Mouse (Mus musculus) forebrain, embryonic 10.5 days (tissue): Measurements from ENCODE around the gene Foxn3. TPM values are rescaled to one million over a fixed set of nuclear protein-coding genes. Genes with fewer than 3 reads are reported as not detected.

Experiments used
- DNase-seq: peaks from one replicate; pipeline ENCODE4 v3.0.0-alpha.2; 2017; ENCODE audit warnings: low spot score; ENCODE audit errors: extremely low spot score
- H3K27ac ChIP-seq: fragments of 300-500 bp; sonication (generic); 2 replicates; pipeline ENCODE4 v1.5.1; 2016; ENCODE audit warnings: mild to moderate bottlenecking
- H3K27me3 ChIP-seq: fragments of 300-500 bp; sonication (generic); 2 replicates; pipeline ENCODE4 v1.6.1; 2016; ENCODE audit warnings: mild to moderate bottlenecking; ENCODE audit not compliant: poor library complexity, severe bottlenecking
- H3K36me3 ChIP-seq: fragments of 300-500 bp; sonication (generic); replicated peaks from 2 replicates; pipeline ENCODE4 v1.6.1; 2016; ENCODE audit warnings: mild to moderate bottlenecking, moderate library complexity
- H3K4me1 ChIP-seq: fragments of 300-500 bp; sonication (generic); 2 replicates; pipeline ENCODE4 v1.6.1; 2016
- H3K4me3 ChIP-seq: fragments of 300-500 bp; sonication (generic); 2 replicates; pipeline ENCODE4 v1.5.1; 2016; ENCODE audit warnings: mild to moderate bottlenecking, moderate library complexity
- H3K9me3 ChIP-seq: fragments of 300-500 bp; sonication (generic); 2 replicates; pipeline ENCODE4 v1.6.1; 2016; ENCODE audit warnings: mild to moderate bottlenecking, moderate library complexity
- WGBS: fragments of 180-500 bp; shearing (Covaris S2); methylation state at CpG from one replicate; pipeline ENCODE4 v1.1.7; 2016; 5-methylcytosine and 5-hydroxymethylcytosine counted together
- polyA plus RNA-seq: library from polyadenylated mRNA; unstranded; fragments of >200 nt; fragmentation: Nextera tagmentation; extraction: Ambion mirVana; gene quantifications from 2 replicates; pipeline ENCODE4 v1.2.1, GENCODE M21; 2016

The Foxn3 gene
- polyA plus RNA-seq, 1 experiment from 2014 or later, result 47.3 TPM

DNA sequence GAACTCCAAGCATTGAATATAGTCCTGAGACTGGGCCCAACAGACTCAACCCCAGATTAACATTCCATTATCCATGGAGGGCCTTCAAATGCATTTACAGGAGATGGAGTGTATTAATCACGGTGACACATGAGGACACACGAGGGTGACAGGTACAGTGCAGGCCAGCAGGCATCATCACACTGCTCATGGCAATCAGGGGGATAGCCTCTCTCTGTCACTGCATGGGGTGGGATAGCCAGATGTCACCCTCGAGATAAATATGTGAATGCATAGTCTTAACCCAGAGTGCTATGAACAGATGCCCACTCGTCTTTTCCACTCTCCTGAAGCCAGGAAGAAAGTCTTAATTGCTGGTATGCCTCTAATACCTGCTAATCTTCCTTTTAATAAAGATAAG, 122.4 kb downstream of the Foxn3 start:
- Histone ChIP-seq H3K4me1 (peaks cover 7% of the 10 kb centered on the region; the same call in 1 of the 2 replicates), H3K36me3 (no peaks in the 10 kb centered on the region), H3K27me3 (no peaks in the 10 kb centered on the region), H3K27ac (no peak overlapping the region), H3K9me3 (no peaks in the 10 kb centered on the region), H3K4me3 (no peak overlapping the region)
- WGBS, result 78% methylated on average over 4 of the region's 4 CpGs
- DNase-seq, result no peak

DNA sequence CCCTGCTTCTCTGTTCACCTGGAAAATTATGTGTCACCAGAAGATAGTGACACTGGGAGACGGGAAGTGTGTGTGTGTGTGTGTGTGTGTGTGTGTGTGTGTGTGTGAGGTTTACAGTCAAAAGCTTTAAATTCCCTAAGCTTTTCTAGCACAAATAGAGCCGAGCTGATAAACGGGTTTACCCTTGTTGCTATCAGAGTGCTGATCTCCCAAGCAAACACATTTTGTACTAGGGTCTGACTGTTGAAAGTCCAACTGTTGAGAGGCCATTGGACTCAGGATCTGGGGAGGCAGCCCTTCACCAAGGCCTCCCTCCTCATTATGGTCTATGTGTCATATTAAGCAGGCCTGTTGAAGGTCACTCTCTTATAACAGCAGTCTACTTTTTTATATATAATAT, 123.4 kb downstream of the Foxn3 start:
- Histone ChIP-seq H3K27me3 (no peaks in the 10 kb centered on the region), H3K9me3 (no peaks in the 10 kb centered on the region), H3K4me3 (no peak overlapping the region), H3K27ac (no peak overlapping the region), H3K4me1 (peaks cover 5% of the 10 kb centered on the region; the same call in 1 of the 2 replicates), H3K36me3 (no peaks in the 10 kb centered on the region)
- no peak for DNase-seq
- 86% methylated on average over 3 of the region's 3 CpGs for WGBS

DNA sequence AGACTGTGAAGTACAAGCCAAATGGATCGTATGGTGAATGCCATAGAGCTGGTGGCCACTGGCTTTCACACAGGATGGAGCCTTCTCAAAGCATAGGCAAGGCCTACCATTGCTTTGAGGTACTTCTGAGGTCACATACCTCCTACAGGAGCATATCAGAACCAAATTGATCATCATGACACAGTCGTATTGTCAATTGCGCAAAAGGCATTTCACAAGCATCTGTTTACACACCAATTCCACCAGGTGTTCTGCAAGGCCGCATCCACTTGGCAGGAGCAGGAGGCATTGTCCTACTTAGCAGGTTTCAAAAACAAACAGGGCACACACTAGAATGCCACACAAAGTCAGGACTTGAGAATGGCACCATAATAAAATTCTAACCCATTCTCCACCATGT, 128.2 kb downstream of the Foxn3 start:
- H3K9me3 ChIP-seq, result no peaks in the 10 kb centered on the region
- DNase-seq, result no peak
- no peak overlapping the region for H3K4me3 ChIP-seq
- WGBS, result 98% methylated on average over 4 of the region's 4 CpGs
- H3K36me3 ChIP-seq, result no peaks in the 10 kb centered on the region; the same call in 1 of the 2 replicates
- no peaks in the 10 kb centered on the region for H3K27me3 ChIP-seq
- H3K27ac ChIP-seq, result no peak overlapping the region
- no peaks in the 10 kb centered on the region for H3K4me1 ChIP-seq

DNA sequence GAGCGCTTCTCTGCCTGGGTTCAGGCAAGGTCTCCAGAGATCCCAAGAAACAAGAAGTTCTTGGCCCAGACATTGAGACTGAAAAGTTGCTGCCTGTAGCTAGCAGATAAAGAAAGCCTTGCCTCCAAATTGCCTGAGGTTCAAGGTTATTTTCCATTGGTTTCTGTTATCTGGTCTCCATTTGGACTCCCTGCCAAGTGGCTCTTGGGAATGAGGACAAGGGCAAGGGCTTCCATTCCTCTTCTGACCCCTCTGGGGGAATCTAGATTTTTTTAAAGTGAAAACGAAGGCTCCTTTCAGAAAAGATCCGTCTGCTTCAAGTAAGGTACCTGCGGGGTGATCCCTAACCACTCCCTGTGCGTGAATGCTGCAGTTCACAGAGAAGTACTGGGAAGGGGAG, 130.0 kb downstream of the Foxn3 start:
- Histone ChIP-seq H3K4me3 (no peak overlapping the region), H3K27me3 (no peaks in the 10 kb centered on the region), H3K27ac (no peak overlapping the region), H3K9me3 (no peaks in the 10 kb centered on the region), H3K36me3 (no peaks in the 10 kb centered on the region; the same call in 1 of the 2 replicates), H3K4me1 (no peaks in the 10 kb centered on the region)
- 90% methylated on average over 5 of the region's 5 CpGs for WGBS
- DNase-seq, result no peak

DNA sequence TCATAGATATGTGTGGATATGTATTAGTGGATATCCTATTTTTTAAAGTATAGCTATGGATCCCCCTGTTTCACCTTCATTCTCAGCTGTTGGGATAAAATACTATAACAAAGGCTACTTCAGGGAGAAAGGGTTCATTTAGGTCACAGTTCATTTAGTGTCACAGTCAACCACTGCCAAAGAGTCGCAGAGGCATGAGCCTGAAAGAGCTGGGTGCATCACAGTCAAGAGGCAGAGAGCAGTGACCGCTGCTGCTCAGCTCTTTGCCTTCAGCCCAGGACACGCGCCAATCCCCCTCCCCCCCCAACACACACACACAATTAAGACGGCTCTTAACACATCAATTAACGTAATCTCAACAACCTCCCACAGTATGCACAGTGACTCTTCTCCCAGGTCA, 131.8 kb downstream of the Foxn3 start:
- Histone ChIP-seq H3K27ac (no peak overlapping the region), H3K4me3 (no peak overlapping the region), H3K4me1 (no peaks in the 10 kb centered on the region), H3K36me3 (no peaks in the 10 kb centered on the region; the same call in 1 of the 2 replicates), H3K9me3 (no peaks in the 10 kb centered on the region), H3K27me3 (no peaks in the 10 kb centered on the region)
- WGBS, result 79% methylated on average over 6 of the region's 6 CpGs
- DNase-seq, result no peak

DNA sequence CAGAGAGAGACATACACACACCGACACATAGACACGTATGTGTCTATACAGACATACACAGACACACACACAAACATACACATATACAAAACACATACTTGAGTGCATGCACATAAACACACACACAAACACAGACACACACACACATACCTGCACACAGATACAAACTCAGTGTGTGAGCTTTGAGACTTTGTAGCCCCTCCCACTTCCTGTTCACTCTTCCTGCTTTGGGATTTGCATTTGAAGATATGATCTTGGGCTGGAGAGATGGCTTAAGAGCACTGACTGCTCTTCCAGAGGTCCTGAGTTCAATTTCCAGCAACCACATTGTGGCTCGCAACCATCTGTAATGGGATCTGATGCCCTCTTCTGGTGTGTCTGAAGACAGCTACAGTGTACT, 132.4 kb downstream of the Foxn3 start:
- Histone ChIP-seq H3K4me1 (peaks cover 3% of the 10 kb centered on the region; the same call in 1 of the 2 replicates), H3K36me3 (no peaks in the 10 kb centered on the region; the same call in 1 of the 2 replicates), H3K27ac (no peak overlapping the region), H3K27me3 (no peaks in the 10 kb centered on the region), H3K4me3 (no peak overlapping the region), H3K9me3 (no peaks in the 10 kb centered on the region)
- WGBS, result 97% methylated on average over 3 of the region's 3 CpGs
- DNase-seq, result no peak

DNA sequence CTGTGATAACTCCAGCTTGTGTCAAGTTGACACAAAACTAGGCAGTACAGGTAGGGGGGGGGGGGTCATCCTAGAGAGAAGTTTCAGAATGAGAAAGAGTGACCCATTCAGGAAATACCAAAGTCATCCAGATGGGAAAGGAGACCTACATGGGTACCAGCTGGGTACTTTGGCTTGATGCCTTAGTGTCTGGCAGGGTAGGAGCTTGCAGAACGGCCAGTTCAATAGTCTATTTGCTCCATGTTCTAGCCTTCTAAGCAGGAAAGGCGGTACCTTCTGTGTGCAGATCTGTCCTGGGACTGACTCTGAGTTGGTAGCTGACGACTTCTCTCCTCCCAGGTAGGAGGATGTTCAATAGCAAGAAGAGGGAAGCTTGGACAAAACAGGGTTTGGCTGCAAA, 134.3 kb downstream of the Foxn3 start:
- WGBS, result 89% methylated on average over 3 of the region's 3 CpGs
- Histone ChIP-seq H3K4me3 (no peak overlapping the region), H3K27ac (no peak overlapping the region)

DNA sequence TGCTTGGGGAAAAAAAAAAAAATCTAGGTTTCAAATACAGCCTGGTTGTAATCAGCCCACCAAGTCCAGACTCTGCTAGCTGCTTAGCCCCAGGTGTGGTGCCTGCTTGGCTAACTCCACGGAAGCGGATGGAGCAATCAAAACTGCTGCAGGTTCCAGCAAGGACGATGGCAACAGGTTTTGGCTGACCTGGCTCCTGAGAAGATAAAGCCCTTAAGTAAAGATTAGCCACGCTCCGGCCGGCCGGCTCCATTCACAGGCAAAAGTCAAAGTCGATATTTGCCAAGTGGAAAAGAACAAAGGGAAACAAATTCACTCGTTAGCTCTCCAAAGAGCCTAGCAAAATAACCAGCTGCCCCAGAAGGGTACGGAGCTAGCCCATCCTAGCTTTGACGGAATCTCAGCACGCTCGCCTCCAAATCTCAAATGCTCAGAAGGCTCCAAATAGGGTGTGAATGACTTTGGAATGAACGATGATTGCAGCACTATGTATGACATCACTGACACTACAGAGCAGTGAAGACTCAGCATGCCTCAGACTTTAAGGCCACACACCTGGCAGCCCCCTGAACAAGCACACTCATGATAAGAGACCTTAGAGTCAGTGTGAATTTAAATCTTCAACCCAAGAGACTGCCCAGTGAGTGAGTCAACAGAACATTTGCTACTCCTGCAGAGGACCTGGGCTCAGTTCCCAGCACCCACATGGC, 137.0 kb downstream of the Foxn3 start:
- no peak for DNase-seq
- no peaks in the 10 kb centered on the region for H3K9me3 ChIP-seq
- no peaks in the 10 kb centered on the region; the same call in 1 of the 2 replicates for H3K36me3 ChIP-seq
- WGBS, result 75% methylated on average over 14 of the region's 14 CpGs
- no peak overlapping the region for H3K27ac ChIP-seq
- H3K27me3 ChIP-seq, result no peaks in the 10 kb centered on the region
- H3K4me1 ChIP-seq, result peaks cover 3% of the 10 kb centered on the region; the same call in 1 of the 2 replicates
- no peak overlapping the region for H3K4me3 ChIP-seq

More for the DNA sequence above, 134.3 kb downstream of the Foxn3 start:
- Histone ChIP-seq H3K9me3 (no peaks in the 10 kb centered on the region), H3K4me1 (peaks cover 3% of the 10 kb centered on the region; the same call in 1 of the 2 replicates), H3K27me3 (no peaks in the 10 kb centered on the region), H3K36me3 (no peaks in the 10 kb centered on the region; the same call in 1 of the 2 replicates)
- DNase-seq, result no peak

DNA sequence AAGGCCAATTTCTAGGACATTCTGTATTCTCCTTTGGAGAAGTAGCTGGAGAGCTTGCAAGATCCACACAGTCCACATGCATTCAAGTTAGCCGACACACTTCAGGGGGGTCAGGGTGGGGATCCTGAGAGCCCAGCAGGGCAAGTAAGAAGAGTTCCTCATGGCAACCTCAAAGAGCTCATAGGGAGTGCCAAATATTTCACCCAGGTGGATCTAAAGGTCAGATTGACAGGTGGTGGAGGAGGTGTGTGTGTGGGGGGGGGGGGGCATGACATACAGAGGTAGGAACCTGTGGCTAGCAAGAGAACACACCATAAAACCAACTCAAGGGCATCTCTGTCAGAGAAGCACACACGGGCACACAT, 144.0 kb downstream of the Foxn3 start:
- Histone ChIP-seq H3K36me3 (no peaks in the 10 kb centered on the region), H3K4me3 (no peak overlapping the region), H3K27ac (no peak overlapping the region), H3K9me3 (no peaks in the 10 kb centered on the region), H3K4me1 (peaks cover 6% of the 10 kb centered on the region), H3K27me3 (no peaks in the 10 kb centered on the region)
- DNase-seq, result no peak
- 98% methylated on average over 2 of the region's 2 CpGs for WGBS

DNA sequence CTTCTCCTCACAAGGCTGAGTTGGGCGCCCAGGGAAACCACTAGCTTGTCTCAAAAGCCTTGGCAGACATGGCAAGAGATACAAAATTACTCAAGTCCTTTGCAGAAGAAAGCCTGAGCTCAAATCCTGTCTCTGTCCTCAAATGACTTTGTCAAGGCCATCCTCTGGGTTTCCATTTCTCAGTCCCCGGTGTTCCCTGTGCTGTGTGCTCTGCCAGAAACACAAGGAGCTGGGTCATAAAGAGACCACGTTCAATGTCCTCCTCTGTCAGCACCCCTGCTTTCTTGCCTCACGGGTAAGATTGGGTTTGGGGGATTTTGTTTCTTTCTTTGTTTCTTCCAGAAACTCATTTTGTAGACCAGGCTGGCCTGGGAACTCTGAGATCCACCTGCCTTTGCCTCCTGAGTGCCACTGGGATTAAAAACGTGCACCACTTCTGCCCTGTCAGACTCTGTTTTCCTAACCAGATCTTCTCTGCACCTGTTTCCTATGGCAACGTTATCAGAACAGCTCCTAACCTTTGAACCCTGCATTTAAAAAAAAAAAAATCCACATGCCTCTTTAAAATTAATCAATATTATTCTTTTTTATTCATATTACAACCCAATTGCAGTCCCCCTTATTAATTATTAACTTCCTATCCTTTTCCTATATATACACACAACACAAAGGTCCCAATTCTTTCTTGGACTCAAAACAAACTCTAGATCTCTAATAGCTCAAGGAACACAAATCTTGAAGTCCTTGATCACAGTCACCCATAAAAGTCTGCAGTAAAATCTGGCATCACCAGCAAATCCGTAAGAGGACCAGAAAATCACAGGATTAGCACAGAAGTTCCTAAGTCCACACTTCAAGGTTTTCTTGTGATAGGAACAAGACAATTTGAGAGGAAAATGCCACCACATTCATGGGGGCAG, 144.6 kb downstream of the Foxn3 start:
- Histone ChIP-seq H3K27ac (no peak overlapping the region), H3K27me3 (no peaks in the 10 kb centered on the region), H3K4me1 (peaks cover 13% of the 10 kb centered on the region), H3K9me3 (no peaks in the 10 kb centered on the region), H3K36me3 (no peaks in the 10 kb centered on the region), H3K4me3 (no peak overlapping the region)
- WGBS, result 84% methylated on average over 7 of the region's 7 CpGs
- no peak for DNase-seq

DNA sequence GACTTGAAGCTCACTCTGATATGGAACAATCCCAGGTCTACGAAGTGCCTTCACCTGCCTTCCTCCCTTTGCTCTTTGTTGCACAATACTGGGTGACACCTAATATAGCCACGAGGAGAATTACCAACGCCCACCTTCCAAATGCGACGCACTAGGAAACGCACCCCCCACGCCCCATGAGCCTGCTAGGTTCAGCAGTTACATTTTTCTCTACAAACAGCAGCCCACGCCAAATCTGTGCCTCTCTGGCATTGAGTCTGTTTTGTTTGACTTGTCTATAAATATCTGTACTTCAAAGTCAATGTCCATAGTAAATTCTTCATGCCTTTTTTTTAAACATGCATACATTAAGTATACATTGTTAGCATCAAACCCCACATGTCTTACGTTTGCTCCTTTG, 145.5 kb downstream of the Foxn3 start:
- no peaks in the 10 kb centered on the region for H3K9me3 ChIP-seq
- H3K27ac ChIP-seq, result no peak overlapping the region
- H3K4me1 ChIP-seq, result peaks cover 17% of the 10 kb centered on the region
- no peak overlapping the region for H3K4me3 ChIP-seq
- no peaks in the 10 kb centered on the region for H3K27me3 ChIP-seq
- 92% methylated on average over 9 of the region's 9 CpGs for WGBS
- DNase-seq, result no peak
- no peaks in the 10 kb centered on the region for H3K36me3 ChIP-seq

DNA sequence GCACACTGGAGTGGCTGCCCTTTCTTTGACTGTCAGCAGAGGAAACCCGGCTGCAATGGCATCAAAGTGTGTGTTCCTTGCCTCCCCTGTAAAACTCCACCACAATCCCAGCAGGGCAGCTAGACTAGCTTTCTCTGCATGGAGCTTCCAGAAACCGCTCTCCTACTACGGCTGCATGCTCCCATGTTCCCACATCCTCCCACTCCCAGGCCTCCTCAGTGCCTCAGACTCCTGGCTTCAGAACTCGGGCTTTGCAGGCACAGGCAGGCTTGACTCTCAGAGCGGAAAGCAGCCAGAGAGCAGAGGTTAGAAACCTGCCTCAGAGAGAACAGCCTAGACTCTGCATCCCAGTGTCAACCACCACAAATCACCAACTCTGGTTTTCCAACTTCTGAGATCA, 147.8 kb downstream of the Foxn3 start:
- 65% methylated on average over 5 of the region's 5 CpGs for WGBS
- 0 out of 2 replicates have a peak overlapping the region, but pooled peaks have one; percentile 2 for H3K27ac ChIP-seq
- no peak for DNase-seq
- H3K4me1 ChIP-seq, result peaks cover 28% of the 10 kb centered on the region
- H3K9me3 ChIP-seq, result no peaks in the 10 kb centered on the region
- no peaks in the 10 kb centered on the region for H3K27me3 ChIP-seq
- no peak overlapping the region for H3K4me3 ChIP-seq
- no peaks in the 10 kb centered on the region for H3K36me3 ChIP-seq

DNA sequence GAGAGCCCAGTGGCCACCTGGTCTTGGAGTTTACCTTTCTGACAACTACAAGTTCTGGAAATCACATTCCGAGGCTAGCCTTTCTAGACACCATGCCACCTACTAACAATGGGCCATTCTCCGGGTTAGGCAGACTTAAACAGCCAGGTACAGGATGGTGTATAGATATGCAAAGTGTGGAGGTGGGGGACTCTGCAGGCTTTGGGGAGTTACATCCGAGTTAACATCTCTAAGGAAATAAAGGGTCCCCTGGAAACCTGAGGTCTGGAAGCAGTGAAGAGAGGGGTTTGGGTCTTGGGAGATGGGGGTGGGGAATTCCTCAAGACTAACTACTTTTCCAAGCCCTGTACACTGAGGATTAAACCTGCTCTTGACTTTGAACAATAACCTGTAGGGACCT, 150.9 kb downstream of the Foxn3 start:
- H3K9me3 ChIP-seq, result no peaks in the 10 kb centered on the region
- no peaks in the 10 kb centered on the region; the same call in 1 of the 2 replicates for H3K36me3 ChIP-seq
- DNase-seq, result no peak
- no peak overlapping the region for H3K4me3 ChIP-seq
- WGBS, result 35% methylated on average over 3 of the region's 3 CpGs
- H3K27me3 ChIP-seq, result no peaks in the 10 kb centered on the region
- H3K27ac ChIP-seq, result no peak overlapping the region
- H3K4me1 ChIP-seq, result peaks cover 28% of the 10 kb centered on the region
